Mouse (Mus musculus): ENCODE results near the gene Inava.

GRCm38 (mm10) chr1:136247393-136247792, 13.3 kb upstream of the Inava start:
- no peak for TF ChIP-seq POLR2A (IDR thresholded peaks at IDR 0.05; ENCODE audit: borderline replicate concordance, extremely low read depth, insufficient read depth, insufficient read length, poor library complexity, severe bottlenecking)
- no peak for TF ChIP-seq CTCF (IDR thresholded peaks at IDR 0.05; ENCODE audit: borderline replicate concordance, extremely low read depth, insufficient read depth, insufficient read length)
